Mouse (Mus musculus) forebrain, embryonic 10.5 days (tissue): Measurements from ENCODE around the gene Mark4. TPM values are rescaled to one million over a fixed set of nuclear protein-coding genes. Genes with fewer than 3 reads are reported as not detected.

ENCODE experiments used
- DNase-seq: peaks from one replicate; pipeline ENCODE4 v3.0.0-alpha.2; 2017; ENCODE audit warnings: low spot score; ENCODE audit errors: extremely low spot score
- H3K27ac ChIP-seq: fragments of 300-500 bp; sonication (generic); 2 replicates; pipeline ENCODE4 v1.5.1; 2016; ENCODE audit warnings: mild to moderate bottlenecking
- H3K27me3 ChIP-seq: fragments of 300-500 bp; sonication (generic); 2 replicates; pipeline ENCODE4 v1.6.1; 2016; ENCODE audit warnings: mild to moderate bottlenecking; ENCODE audit not compliant: poor library complexity, severe bottlenecking
- H3K36me3 ChIP-seq: fragments of 300-500 bp; sonication (generic); replicated peaks from 2 replicates; pipeline ENCODE4 v1.6.1; 2016; ENCODE audit warnings: mild to moderate bottlenecking, moderate library complexity
- H3K4me1 ChIP-seq: fragments of 300-500 bp; sonication (generic); 2 replicates; pipeline ENCODE4 v1.6.1; 2016
- H3K4me3 ChIP-seq: fragments of 300-500 bp; sonication (generic); 2 replicates; pipeline ENCODE4 v1.5.1; 2016; ENCODE audit warnings: mild to moderate bottlenecking, moderate library complexity
- H3K9me3 ChIP-seq: fragments of 300-500 bp; sonication (generic); 2 replicates; pipeline ENCODE4 v1.6.1; 2016; ENCODE audit warnings: mild to moderate bottlenecking, moderate library complexity
- WGBS: fragments of 180-500 bp; shearing (Covaris S2); methylation state at CpG from one replicate; pipeline ENCODE4 v1.1.7; 2016; 5-methylcytosine and 5-hydroxymethylcytosine counted together
- polyA plus RNA-seq: library from polyadenylated mRNA; unstranded; fragments of >200 nt; fragmentation: Nextera tagmentation; extraction: Ambion mirVana; gene quantifications from 2 replicates; pipeline ENCODE4 v1.2.1, GENCODE M21; 2016

Mark4 gene
- polyA plus RNA-seq, 1 experiment from 2014 or later, result 6.5 TPM

DNA sequence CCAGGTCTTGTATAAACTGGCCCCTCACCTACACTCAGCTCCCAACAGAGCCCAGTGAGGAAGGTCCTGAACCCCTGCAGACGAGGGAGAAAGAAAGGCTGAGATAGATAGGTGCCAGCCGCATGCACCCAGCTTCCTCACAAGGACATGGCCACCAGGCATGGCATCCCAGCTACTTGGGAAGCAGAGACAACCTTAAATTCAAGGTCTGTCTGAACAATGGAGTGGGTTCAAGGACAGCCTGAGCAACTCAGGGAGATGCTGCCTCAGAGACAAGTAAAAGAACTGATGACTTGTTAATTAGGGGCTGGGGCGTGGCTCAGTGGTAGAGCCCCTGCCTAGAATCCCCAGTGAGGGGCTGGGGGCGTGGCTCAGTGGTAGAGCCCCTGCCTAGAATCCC is 3.4 kb downstream of the Mark4 start:
- H3K36me3 ChIP-seq, result peaks cover 54% of the 10 kb centered on the region
- H3K9me3 ChIP-seq, result peaks cover 8% of the 10 kb centered on the region
- H3K4me3 ChIP-seq, result no peak overlapping the region
- H3K27me3 ChIP-seq, result 0 out of 2 replicates have a peak, but pooled peaks cover 3% of the 10 kb centered on the region
- DNase-seq, result no peak
- H3K27ac ChIP-seq, result no peak overlapping the region
- WGBS, result 92% methylated on average over 4 of the region's 4 CpGs
- H3K4me1 ChIP-seq, result peaks cover 34% of the 10 kb centered on the region

DNA sequence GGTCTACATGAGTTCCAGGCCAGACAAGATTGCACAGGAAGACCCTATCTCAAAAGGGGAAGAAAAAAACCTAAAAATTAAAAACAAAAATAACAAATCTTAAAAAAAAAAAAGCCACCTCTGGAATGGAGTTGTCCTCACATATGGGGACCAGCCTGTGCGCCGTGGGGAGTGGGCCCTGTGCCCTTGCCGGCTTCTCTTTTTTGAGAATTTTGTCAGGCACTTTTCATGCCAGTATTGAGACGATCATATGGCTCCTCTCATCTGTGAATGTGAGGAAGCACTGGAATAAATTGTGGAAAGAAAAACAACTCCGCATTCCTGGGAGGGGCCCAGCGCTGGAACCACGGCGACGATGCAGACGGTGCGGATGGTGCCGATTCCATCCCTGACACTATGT is 9.5 kb downstream of the Mark4 start:
- Histone ChIP-seq H3K36me3 (peaks cover 87% of the 10 kb centered on the region), H3K27me3 (no peaks in the 10 kb centered on the region), H3K4me3 (no peak overlapping the region), H3K9me3 (peaks cover 8% of the 10 kb centered on the region), H3K4me1 (no peaks in the 10 kb centered on the region), H3K27ac (no peak overlapping the region)
- 91% methylated on average over 12 of the region's 12 CpGs for WGBS
- DNase-seq, result no peak

DNA sequence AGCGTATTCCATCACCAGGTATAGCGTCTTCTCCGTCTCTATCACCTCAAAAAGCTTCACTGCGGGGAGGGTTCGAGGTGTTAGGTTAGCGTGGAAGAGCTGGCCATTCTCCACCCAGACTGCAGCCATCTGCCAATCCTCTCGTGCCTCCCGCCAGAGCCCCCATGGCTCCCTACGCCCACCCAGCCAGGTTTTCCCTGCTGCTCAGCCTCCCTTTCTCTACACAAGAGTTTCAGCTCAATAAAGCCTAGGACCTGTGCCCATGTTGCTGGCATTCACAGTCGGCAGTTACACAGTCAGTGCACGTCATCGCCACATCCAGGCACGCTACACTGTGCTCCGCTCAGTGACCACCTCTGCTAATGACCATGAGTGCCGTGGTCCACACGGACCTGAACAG is 10.9 kb downstream of the Mark4 start:
- no peaks in the 10 kb centered on the region for H3K4me1 ChIP-seq
- H3K27ac ChIP-seq, result no peak overlapping the region
- WGBS, result 94% methylated on average over 16 of the region's 16 CpGs
- no peak for DNase-seq
- H3K9me3 ChIP-seq, result peaks cover 8% of the 10 kb centered on the region
- H3K36me3 ChIP-seq, result peaks cover 99% of the 10 kb centered on the region
- no peak overlapping the region for H3K4me3 ChIP-seq
- H3K27me3 ChIP-seq, result no peaks in the 10 kb centered on the region

GRCm38 (mm10) chr7:19444801-19445200 is 13.8 kb downstream of the Mark4 start:
- Histone ChIP-seq H3K36me3 (peaks cover 99% of the 10 kb centered on the region), H3K4me3 (no peak overlapping the region), H3K27me3 (no peaks in the 10 kb centered on the region), H3K27ac (no peak overlapping the region), H3K4me1 (no peaks in the 10 kb centered on the region), H3K9me3 (no peaks in the 10 kb centered on the region)
- WGBS, result 92% methylated on average over 12 of the region's 12 CpGs
- DNase-seq, result no peak

GRCm38 (mm10) chr7:19443344-19443743 is 15.3 kb downstream of the Mark4 start:
- no peak overlapping the region for H3K27ac ChIP-seq
- no peaks in the 10 kb centered on the region for H3K9me3 ChIP-seq
- H3K4me3 ChIP-seq, result no peak overlapping the region
- WGBS, result 40% methylated on average over 3 of the region's 3 CpGs
- H3K4me1 ChIP-seq, result no peaks in the 10 kb centered on the region
- no peaks in the 10 kb centered on the region for H3K27me3 ChIP-seq
- peak; percentile 74 for DNase-seq
- H3K36me3 ChIP-seq, result peaks cover 97% of the 10 kb centered on the region

GRCm38 (mm10) chr7:19441448-19442091 is 17.1 kb downstream of the Mark4 start:
- H3K27me3 ChIP-seq, result no peaks in the 10 kb centered on the region
- peaks cover 97% of the 10 kb centered on the region for H3K36me3 ChIP-seq
- no peak overlapping the region for H3K4me3 ChIP-seq
- no peaks in the 10 kb centered on the region for H3K9me3 ChIP-seq
- H3K4me1 ChIP-seq, result no peaks in the 10 kb centered on the region
- DNase-seq, result no peak
- 91% methylated on average over 9 of the region's 9 CpGs for WGBS
- H3K27ac ChIP-seq, result no peak overlapping the region

- no peak for DNase-seq
- Histone ChIP-seq H3K27me3 (no peaks in the 10 kb centered on the region), H3K27ac (no peak overlapping the region), H3K9me3 (peaks cover 11% of the 10 kb centered on the region; the same call in 1 of the 2 replicates), H3K4me3 (no peak overlapping the region), H3K4me1 (no peaks in the 10 kb centered on the region), H3K36me3 (peaks cover 98% of the 10 kb centered on the region)
- 80% methylated on average over 9 of the region's 9 CpGs for WGBS
Observed at GRCm38 (mm10) chr7:19437048-19437447, 21.6 kb downstream of the Mark4 start.

- H3K27ac ChIP-seq, result no peak overlapping the region
- WGBS, result 94% methylated on average over 2 of the region's 2 CpGs
- peaks cover 11% of the 10 kb centered on the region; the same call in 1 of the 2 replicates for H3K9me3 ChIP-seq
- DNase-seq, result no peak
- no peaks in the 10 kb centered on the region for H3K27me3 ChIP-seq
- H3K4me1 ChIP-seq, result no peaks in the 10 kb centered on the region
- peaks cover 98% of the 10 kb centered on the region for H3K36me3 ChIP-seq
- no peak overlapping the region for H3K4me3 ChIP-seq
Observed at GRCm38 (mm10) chr7:19436276-19436675, 22.3 kb downstream of the Mark4 start.

DNA sequence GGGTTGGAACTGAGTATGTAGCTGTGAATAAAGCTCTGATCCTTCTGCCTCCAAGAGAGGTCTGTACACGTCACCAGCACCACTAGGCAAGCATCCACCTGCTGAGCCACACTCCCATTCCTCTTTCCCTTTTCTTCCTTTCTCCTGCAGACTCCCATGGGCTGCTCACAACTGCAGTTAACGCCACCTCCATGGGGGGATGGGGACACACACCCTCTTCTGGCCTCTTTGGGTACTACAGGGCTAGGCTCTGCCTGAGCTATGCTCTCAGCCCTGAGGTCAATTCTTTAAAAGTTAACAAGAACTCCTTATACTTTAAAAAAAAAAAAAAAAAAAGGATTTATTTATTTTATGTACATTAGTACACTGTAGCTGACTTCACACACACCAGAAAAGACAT is 26.1 kb downstream of the Mark4 start:
- no peak overlapping the region for H3K27ac ChIP-seq
- WGBS, result 86% methylated on average over 2 of the region's 2 CpGs
- peaks cover 100% of the 10 kb centered on the region for H3K36me3 ChIP-seq

GRCm38 (mm10) chr7:19430402-19430801 is 28.2 kb downstream of the Mark4 start:
- H3K27me3 ChIP-seq, result no peaks in the 10 kb centered on the region
- peaks cover 11% of the 10 kb centered on the region; the same call in 1 of the 2 replicates for H3K9me3 ChIP-seq
- H3K4me3 ChIP-seq, result no peak overlapping the region
- peaks cover 100% of the 10 kb centered on the region for H3K36me3 ChIP-seq
- no peak for DNase-seq
- H3K4me1 ChIP-seq, result no peaks in the 10 kb centered on the region
- H3K27ac ChIP-seq, result no peak overlapping the region
- 93% methylated on average over 6 of the region's 6 CpGs for WGBS

More for the DNA sequence above, 26.1 kb downstream of the Mark4 start:
- DNase-seq, result no peak
- peaks cover 11% of the 10 kb centered on the region; the same call in 1 of the 2 replicates for H3K9me3 ChIP-seq
- no peaks in the 10 kb centered on the region for H3K27me3 ChIP-seq
- H3K4me1 ChIP-seq, result no peaks in the 10 kb centered on the region
- no peak overlapping the region for H3K4me3 ChIP-seq

DNA sequence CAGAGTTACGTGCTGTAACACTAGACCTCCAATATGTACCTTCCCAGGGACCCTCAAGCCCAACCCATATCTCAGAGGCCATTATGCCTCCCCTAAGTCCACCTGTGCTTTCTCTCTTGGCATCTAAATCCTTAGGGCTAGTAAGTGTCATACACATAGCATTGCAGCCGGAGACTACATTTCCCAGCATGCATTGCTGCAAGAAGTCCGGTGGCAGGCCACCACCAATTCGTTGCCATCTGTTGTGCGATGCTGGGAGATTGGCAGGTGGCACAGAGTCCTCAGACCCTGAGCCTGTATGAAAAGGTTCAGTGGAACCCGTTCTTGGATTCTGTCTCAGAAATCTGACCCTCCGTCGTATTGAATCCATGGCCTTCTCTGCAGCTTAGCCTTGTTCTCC is 28.9 kb downstream of the Mark4 start:
- peaks cover 100% of the 10 kb centered on the region for H3K36me3 ChIP-seq
- no peak for DNase-seq
- H3K4me3 ChIP-seq, result no peak overlapping the region
- H3K27me3 ChIP-seq, result no peaks in the 10 kb centered on the region
- no peaks in the 10 kb centered on the region for H3K4me1 ChIP-seq
- WGBS, result 72% methylated on average over 8 of the region's 8 CpGs
- H3K9me3 ChIP-seq, result peaks cover 11% of the 10 kb centered on the region; the same call in 1 of the 2 replicates
- no peak overlapping the region for H3K27ac ChIP-seq

GRCm38 (mm10) chr7:19427999-19428650 is 30.5 kb downstream of the Mark4 start:
- H3K36me3 ChIP-seq, result peaks cover 85% of the 10 kb centered on the region
- WGBS, result 71% methylated on average over 15 of the region's 15 CpGs
- no peak for DNase-seq
- no peak overlapping the region for H3K4me3 ChIP-seq
- H3K9me3 ChIP-seq, result peaks cover 9% of the 10 kb centered on the region; the same call in 1 of the 2 replicates
- H3K27ac ChIP-seq, result no peak overlapping the region
- H3K4me1 ChIP-seq, result no peaks in the 10 kb centered on the region
- H3K27me3 ChIP-seq, result peaks cover 4% of the 10 kb centered on the region

DNA sequence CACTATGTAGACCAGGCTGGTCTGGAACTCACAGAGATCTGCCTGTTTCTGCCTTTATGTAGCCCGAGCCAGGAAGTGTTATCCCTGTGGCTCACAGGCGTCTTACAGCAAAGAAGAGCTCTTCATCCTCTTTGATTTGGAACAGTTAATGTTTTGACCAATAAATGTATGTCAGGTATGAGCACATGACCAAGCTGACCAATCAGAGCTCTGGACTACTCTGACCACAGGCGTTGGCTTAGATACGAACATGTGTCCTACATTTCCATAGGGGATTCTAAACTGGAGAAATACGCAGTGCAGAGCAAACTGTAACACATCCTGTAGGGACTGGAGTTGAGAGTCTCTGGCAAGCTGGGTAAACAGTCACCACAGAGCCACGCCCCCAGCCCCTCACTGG is 31.7 kb downstream of the Mark4 start:
- 91% methylated on average over 6 of the region's 6 CpGs for WGBS
- no peak overlapping the region for H3K4me3 ChIP-seq
- H3K27ac ChIP-seq, result no peak overlapping the region
- H3K27me3 ChIP-seq, result peaks cover 16% of the 10 kb centered on the region
- H3K9me3 ChIP-seq, result no peaks in the 10 kb centered on the region
- H3K4me1 ChIP-seq, result no peaks in the 10 kb centered on the region
- peaks cover 72% of the 10 kb centered on the region for H3K36me3 ChIP-seq
- DNase-seq, result no peak
